Mouse (Mus musculus) forebrain, embryonic 11.5 days (tissue): Measurements from ENCODE around the gene Nlgn2. TPM values are rescaled to one million over a fixed set of nuclear protein-coding genes. Genes with fewer than 3 reads are reported as not detected.

Experiments used
- ATAC-seq: fragments of 200-750 bp; cut with Nextera tagmentation; replicated peaks from 2 replicates; pipeline ENCODE4 v1.8.0; 2017; ENCODE audit warnings: moderate TSS enrichment; ENCODE audit not compliant: low FRiP score
- DNase-seq: peaks from one replicate; pipeline ENCODE4 v3.0.0-alpha.2; 2017; ENCODE audit warnings: low spot score
- H3K27ac ChIP-seq: fragments of 300-500 bp; sonication (generic); 2 replicates; pipeline ENCODE4 v1.5.1; 2014; ENCODE audit warnings: low read depth, low read length
- H3K27me3 ChIP-seq: fragments of 300-500 bp; sonication (generic); 2 replicates; pipeline ENCODE4 v1.6.1; 2014; ENCODE audit warnings: mild to moderate bottlenecking, low read length, mixed read lengths; ENCODE audit not compliant: control insufficient read depth, insufficient read depth
- H3K36me3 ChIP-seq: fragments of 300-500 bp; sonication (generic); 2 replicates; pipeline ENCODE4 v1.6.1; 2014; ENCODE audit warnings: mild to moderate bottlenecking, low read length, moderate library complexity, mixed read lengths; ENCODE audit not compliant: control insufficient read depth, insufficient read depth
- H3K4me1 ChIP-seq: fragments of 300-500 bp; sonication (generic); replicated peaks from 2 replicates; pipeline ENCODE4 v1.6.1; 2014; ENCODE audit warnings: low read length, mixed read lengths; ENCODE audit not compliant: control insufficient read depth, insufficient read depth
- H3K4me2 ChIP-seq: fragments of 300-500 bp; sonication (generic); 2 replicates; pipeline ENCODE4 v1.6.1; 2014; ENCODE audit warnings: low read depth, mild to moderate bottlenecking, low read length, moderate library complexity, mixed read lengths; ENCODE audit not compliant: severe bottlenecking
- H3K4me3 ChIP-seq: fragments of 300-500 bp; sonication (generic); 2 replicates; pipeline ENCODE4 v1.5.1; 2014; ENCODE audit warnings: low read depth, low read length
- H3K9ac ChIP-seq: fragments of 300-500 bp; sonication (generic); 2 replicates; pipeline ENCODE4 v1.6.1; 2014; ENCODE audit warnings: low read length
- H3K9me3 ChIP-seq: fragments of 300-500 bp; sonication (generic); 2 replicates; pipeline ENCODE4 v1.6.1; 2016; ENCODE audit warnings: low read length, mixed read lengths; ENCODE audit not compliant: control insufficient read depth
- WGBS: fragments of 180-500 bp; shearing (Covaris S2); extraction: QIAGEN DNeasy Blood & Tissue Kit; methylation state at CpG from one replicate; pipeline ENCODE4 v1.1.7; 2014; 5-methylcytosine and 5-hydroxymethylcytosine counted together
- polyA plus RNA-seq: library from polyadenylated mRNA; unstranded; fragments of >200 nt; fragmentation: Nextera tagmentation; extraction: Ambion mirVana; gene quantifications from 2 replicates; pipeline ENCODE4 v1.2.1, GENCODE M21; 2014

Gene Nlgn2
- polyA plus RNA-seq, 1 experiment from 2014 or later: 11.1 TPM

GRCm38 (mm10) chr11:69833554-69833953, 4.0 kb downstream of the Nlgn2 start:
- peak overlapping the region; percentile 92; the same call in 1 of the 2 replicates for H3K4me2 ChIP-seq
- H3K36me3 ChIP-seq: no peaks in the 10 kb centered on the region
- WGBS: 64% methylated on average over 8 of the region's 8 CpGs
- H3K27me3 ChIP-seq: no peaks in the 10 kb centered on the region; the same call in 1 of the 2 replicates
- ATAC-seq (no peak), DNase-seq (no peak)
- H3K27ac ChIP-seq: no peak overlapping the region
- H3K9ac ChIP-seq: peak overlapping the region; percentile 65
- peaks cover 30% of the 10 kb centered on the region for H3K4me1 ChIP-seq
- H3K4me3 ChIP-seq: peak overlapping the region; percentile 73
- no peaks in the 10 kb centered on the region for H3K9me3 ChIP-seq

- H3K9me3 ChIP-seq: no peaks in the 10 kb centered on the region
- H3K4me3 ChIP-seq: no peak overlapping the region
- no peak overlapping the region for H3K9ac ChIP-seq
- no peak overlapping the region for H3K4me2 ChIP-seq
- peaks cover 15% of the 10 kb centered on the region for H3K36me3 ChIP-seq
- WGBS: 69% methylated on average over 5 of the region's 5 CpGs
- DNase-seq: no peak
- H3K27me3 ChIP-seq: no peaks in the 10 kb centered on the region; the same call in 1 of the 2 replicates
- peaks cover 7% of the 10 kb centered on the region; the same call in 1 of the 2 replicates for H3K4me1 ChIP-seq
- no peak for ATAC-seq
- H3K27ac ChIP-seq: no peak overlapping the region
These were observed 8.8 kb downstream of the Nlgn2 start for GRCm38 (mm10) chr11:69828832-69829231.

GRCm38 (mm10) chr11:69823456-69823855, 14.1 kb downstream of the Nlgn2 start:
- no peak overlapping the region for H3K4me2 ChIP-seq
- no peak overlapping the region for H3K27ac ChIP-seq
- no peaks in the 10 kb centered on the region for H3K9me3 ChIP-seq
- H3K36me3 ChIP-seq: peaks cover 15% of the 10 kb centered on the region
- no peak for ATAC-seq
- DNase-seq: no peak
- no peak overlapping the region for H3K4me3 ChIP-seq
- no peaks in the 10 kb centered on the region for H3K27me3 ChIP-seq
- 78% methylated on average over 2 of the region's 2 CpGs for WGBS
- H3K4me1 ChIP-seq: no peaks in the 10 kb centered on the region
- no peak overlapping the region for H3K9ac ChIP-seq

- H3K4me3 ChIP-seq: no peak within 1 kb of the TSS
- 87% methylated on average over 3 of the region's 3 CpGs for whole genome bisulfite sequencing
- H3K9ac ChIP-seq: no peak within 1 kb of the TSS
- no peak within 1 kb of the TSS for H3K4me2 ChIP-seq
- DNase-seq (no peak), ATAC-seq (no peak)
- H3K27me3 ChIP-seq: no peaks in the 10 kb centered on the region
- H3K27ac ChIP-seq: no peak within 1 kb of the TSS
- H3K4me1 ChIP-seq: no peaks in the 10 kb centered on the region
- peaks cover 13% of the 10 kb centered on the region for H3K36me3 ChIP-seq
- 0 out of 2 replicates have a peak, but pooled peaks cover 2% of the 10 kb centered on the region for H3K9me3 ChIP-seq
These were observed 15.5 kb downstream of the Nlgn2 start, which contains the start of gene Spem1 for GRCm38 (mm10) chr11:69822080-69822479. Gene Spem1 (minus strand): TSS chr11:69822180.

- Histone ChIP-seq H3K4me3 (no peak overlapping the region), H3K27ac (no peak overlapping the region), H3K4me1 (no peaks in the 10 kb centered on the region), H3K27me3 (no peaks in the 10 kb centered on the region), H3K9ac (no peak overlapping the region), H3K9me3 (0 out of 2 replicates have a peak, but pooled peaks cover 2% of the 10 kb centered on the region), H3K36me3 (no peaks in the 10 kb centered on the region; the same call in 1 of the 2 replicates), H3K4me2 (no peak overlapping the region)
- no peak for ATAC-seq
- 92% methylated on average over 8 of the region's 8 CpGs for WGBS
- no peak for DNase-seq
These were observed 18.7 kb downstream of the Nlgn2 start for GRCm38 (mm10) chr11:69818871-69819270.

- Histone ChIP-seq H3K9me3 (0 out of 2 replicates have a peak, but pooled peaks cover 2% of the 10 kb centered on the region), H3K27ac (no peak within 1 kb of the TSS), H3K9ac (no peak within 1 kb of the TSS), H3K27me3 (no peaks in the 10 kb centered on the region), H3K4me3 (no peak within 1 kb of the TSS), H3K36me3 (no peaks in the 10 kb centered on the region; the same call in 1 of the 2 replicates), H3K4me1 (no peaks in the 10 kb centered on the region), H3K4me2 (no peak within 1 kb of the TSS)
- no peak for ATAC-seq
- 83% methylated on average over 2 of the region's 2 CpGs for WGBS
- no peak for DNase-seq
These were observed 19.2 kb downstream of the Nlgn2 start, which contains the start of gene Spem2 for GRCm38 (mm10) chr11:69818365-69818764. Gene Spem2 (minus strand): TSS chr11:69818465.

GRCm38 (mm10) chr11:69816520-69816919, 21.1 kb downstream of the Nlgn2 start:
- Histone ChIP-seq H3K9ac (no peak overlapping the region), H3K4me1 (no peaks in the 10 kb centered on the region), H3K27me3 (no peaks in the 10 kb centered on the region), H3K27ac (no peak overlapping the region), H3K36me3 (no peaks in the 10 kb centered on the region; the same call in 1 of the 2 replicates), H3K4me3 (no peak overlapping the region), H3K9me3 (0 out of 2 replicates have a peak, but pooled peaks cover 2% of the 10 kb centered on the region), H3K4me2 (no peak overlapping the region)
- ATAC-seq (no peak), DNase-seq (no peak)
- 93% methylated on average over 12 of the region's 12 CpGs for WGBS

- ATAC-seq: no peak
- Histone ChIP-seq H3K27ac (no peak within 1 kb of the TSS), H3K9ac (no peak within 1 kb of the TSS), H3K4me2 (no peak within 1 kb of the TSS), H3K9me3 (0 out of 2 replicates have a peak, but pooled peaks cover 2% of the 10 kb centered on the region), H3K4me3 (no peak within 1 kb of the TSS), H3K27me3 (no peaks in the 10 kb centered on the region), H3K4me1 (no peaks in the 10 kb centered on the region), H3K36me3 (no peaks in the 10 kb centered on the region; the same call in 1 of the 2 replicates)
- WGBS: 70% methylated on average over 10 of the region's 10 CpGs
- no peak for DNase-seq
These were observed 22.4 kb downstream of the Nlgn2 start, which contains the start of gene Gm39566 for GRCm38 (mm10) chr11:69815155-69815554. Gene Gm39566 (minus strand): TSS chr11:69815298.

GRCm38 (mm10) chr11:69810280-69810679, 27.3 kb downstream of the Nlgn2 start:
- Histone ChIP-seq H3K27ac (no peak overlapping the region), H3K27me3 (peaks cover 8% of the 10 kb centered on the region), H3K36me3 (no peaks in the 10 kb centered on the region), H3K4me2 (no peak overlapping the region), H3K9ac (no peak overlapping the region), H3K4me3 (no peak overlapping the region), H3K9me3 (no peaks in the 10 kb centered on the region; the same call in 1 of the 2 replicates), H3K4me1 (no peaks in the 10 kb centered on the region)
- ATAC-seq (no peak), DNase-seq (no peak)
